Mouse (Mus musculus) left cerebral cortex, postnatal 4 days (tissue): ENCODE measurements around the gene Lama5. TPM values are rescaled to one million over a fixed set of nuclear protein-coding genes. Genes with fewer than 3 reads are reported as not detected.
A peak's percentile ranks its signal among the peaks of the same experiment; 100 is the strongest.

Experiments
- DNase-seq: peaks from one replicate; pipeline ENCODE4 v3.0.0-alpha.2; 2022
- intact Hi-C: fragments of 180-260 bp; cut with DNase I; formaldehyde crosslinking; loops from one replicate; pipeline ENCODE4 v1.15.1; 2025
- total RNA-seq, 2 experiments: library from RNA; stranded (reverse); gene quantifications; 2 replicates each; pipeline ENCODE4 v1.2.3; 2021

Lama5 gene
- total RNA-seq, 2 experiments from 2014 or later: 6.3 to 6.5 TPM

DNA sequence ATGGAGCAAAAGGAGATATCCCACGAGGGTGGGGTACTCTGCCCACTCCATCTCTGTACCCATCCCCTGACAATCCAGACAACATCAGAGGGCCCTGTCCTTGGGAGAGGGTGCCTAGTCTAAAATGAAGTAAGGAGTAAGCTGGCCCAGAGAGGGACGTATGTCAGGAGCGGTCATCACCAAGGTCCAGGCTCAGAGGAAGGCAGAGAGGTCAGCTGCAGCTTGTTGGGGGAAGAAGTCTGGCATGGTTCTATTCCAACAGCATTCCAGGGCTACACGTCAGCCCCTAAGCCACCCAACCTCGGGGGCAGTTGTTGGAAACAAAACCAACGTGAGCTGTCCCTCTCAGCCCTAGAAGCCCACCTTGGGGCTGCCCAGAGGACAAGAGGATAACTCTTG is 2.4 kb upstream of the Lama5 start:
- intact Hi-C loops: no loop called here
- no peak for DNase-seq

DNA sequence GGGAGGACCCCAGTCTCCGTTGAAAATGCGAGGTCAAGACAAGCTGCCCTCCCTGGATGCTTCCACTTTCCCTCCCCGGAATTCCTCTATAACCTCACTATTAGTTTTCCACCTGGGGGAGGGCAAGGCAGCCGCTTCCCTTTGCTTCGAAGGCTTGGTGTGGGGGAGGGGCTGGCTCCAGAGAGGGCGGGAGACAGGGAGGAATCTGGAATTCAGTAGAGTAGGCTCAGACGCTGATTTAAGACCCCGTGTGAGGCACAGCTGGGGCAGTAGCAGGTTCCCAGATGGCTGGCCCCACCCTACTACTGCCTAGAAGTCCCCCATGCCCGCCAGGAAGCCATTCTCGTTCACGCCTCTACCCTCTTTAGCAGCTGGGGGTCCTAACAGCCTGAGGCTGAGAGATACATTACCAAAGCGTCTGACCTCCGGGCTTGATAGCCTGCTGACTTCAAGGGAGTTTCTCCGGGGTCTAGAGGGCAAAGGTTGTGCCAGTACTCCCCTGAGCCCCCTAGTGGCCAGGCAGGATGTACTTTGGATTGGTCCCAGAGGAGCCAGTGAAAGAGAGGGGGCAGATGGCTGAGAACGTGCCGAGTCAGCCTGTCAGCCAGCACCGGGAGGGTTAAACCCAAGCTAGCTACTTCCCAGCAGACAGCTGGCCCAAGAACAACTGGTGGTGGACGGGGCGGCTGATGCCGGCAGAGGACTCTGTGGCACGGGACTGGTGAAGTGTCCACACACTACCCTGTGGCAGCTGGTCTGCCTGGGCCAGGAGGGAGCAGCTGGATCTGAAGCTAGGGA is 1.8 kb upstream of the Lama5 start:
- intact Hi-C loops: no loop called here
- peak; percentile 70 for DNase-seq

- intact Hi-C loops: no loop called here
- no peak for DNase-seq
Observed at GRCm38 (mm10) chr2:180225044-180225761, 456 bp downstream of the Lama5 start.

DNA sequence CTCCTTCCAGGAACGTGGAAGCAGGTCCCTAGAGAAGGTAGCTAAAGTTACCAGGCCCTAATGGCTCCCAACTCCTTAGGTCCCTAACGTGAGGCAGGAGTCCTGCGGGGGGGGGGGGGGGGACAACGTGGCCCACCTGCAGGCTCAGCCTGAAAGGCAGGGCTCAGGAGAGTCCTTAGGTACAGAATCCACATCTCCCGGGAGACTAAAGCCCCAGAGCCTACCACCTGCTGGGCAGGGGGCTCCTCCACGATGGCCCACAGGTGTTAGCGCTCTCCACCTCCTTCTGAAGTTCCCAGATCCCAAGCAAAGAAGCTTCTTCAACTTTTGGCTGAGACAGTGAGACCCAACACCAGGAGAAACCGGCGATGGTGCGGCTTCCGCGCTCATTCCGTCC is 1.0 kb downstream of the Lama5 start:
- intact Hi-C loops: no loop called here
- DNase-seq: no peak

DNA sequence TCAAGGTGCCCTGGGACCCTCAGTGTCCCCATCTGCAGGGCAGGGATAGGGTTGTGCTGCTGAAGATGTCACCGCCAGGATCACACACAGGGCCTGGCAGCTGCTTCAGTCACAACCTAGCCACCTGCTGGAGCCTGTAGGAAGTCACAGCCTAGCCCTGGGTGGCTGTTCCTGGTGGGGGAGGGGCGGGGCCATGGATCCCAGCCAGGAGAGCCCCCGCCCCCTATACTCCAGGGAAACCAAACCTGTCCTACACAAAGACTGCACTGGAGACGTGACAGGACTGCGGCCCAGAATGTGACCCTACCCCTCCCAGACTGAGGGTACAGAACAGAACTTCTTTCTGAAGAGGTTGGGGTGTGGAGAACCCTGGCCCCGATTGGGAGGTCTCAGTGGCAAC is 3.4 kb downstream of the Lama5 start:
- intact Hi-C loops: no loop called here
- no peak for DNase-seq

DNA sequence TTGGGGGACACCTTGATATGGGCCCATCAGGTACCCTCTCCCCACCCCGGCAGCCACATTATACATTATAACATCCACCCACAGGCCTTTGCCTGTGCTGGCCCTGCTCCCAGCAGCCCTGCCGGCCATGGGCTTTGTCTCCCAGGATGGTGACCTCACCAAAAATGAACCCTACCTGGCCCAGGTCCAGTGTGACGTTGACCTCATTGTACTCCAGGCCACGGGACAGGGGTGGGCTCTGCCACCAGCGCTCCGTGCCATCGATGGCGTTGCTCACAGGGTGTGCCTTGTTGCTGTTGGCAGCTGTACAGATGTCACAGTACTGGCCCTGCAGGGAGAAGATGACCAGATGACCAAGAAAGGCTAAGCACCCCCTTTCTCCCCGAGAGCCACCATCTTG is 4.6 kb downstream of the Lama5 start:
- no peak for DNase-seq
- intact Hi-C loops: no loop called here

- DNase-seq: no peak
- intact Hi-C loops: no loop called here
Observed at GRCm38 (mm10) chr2:180220165-180220564, 5.5 kb downstream of the Lama5 start.

DNA sequence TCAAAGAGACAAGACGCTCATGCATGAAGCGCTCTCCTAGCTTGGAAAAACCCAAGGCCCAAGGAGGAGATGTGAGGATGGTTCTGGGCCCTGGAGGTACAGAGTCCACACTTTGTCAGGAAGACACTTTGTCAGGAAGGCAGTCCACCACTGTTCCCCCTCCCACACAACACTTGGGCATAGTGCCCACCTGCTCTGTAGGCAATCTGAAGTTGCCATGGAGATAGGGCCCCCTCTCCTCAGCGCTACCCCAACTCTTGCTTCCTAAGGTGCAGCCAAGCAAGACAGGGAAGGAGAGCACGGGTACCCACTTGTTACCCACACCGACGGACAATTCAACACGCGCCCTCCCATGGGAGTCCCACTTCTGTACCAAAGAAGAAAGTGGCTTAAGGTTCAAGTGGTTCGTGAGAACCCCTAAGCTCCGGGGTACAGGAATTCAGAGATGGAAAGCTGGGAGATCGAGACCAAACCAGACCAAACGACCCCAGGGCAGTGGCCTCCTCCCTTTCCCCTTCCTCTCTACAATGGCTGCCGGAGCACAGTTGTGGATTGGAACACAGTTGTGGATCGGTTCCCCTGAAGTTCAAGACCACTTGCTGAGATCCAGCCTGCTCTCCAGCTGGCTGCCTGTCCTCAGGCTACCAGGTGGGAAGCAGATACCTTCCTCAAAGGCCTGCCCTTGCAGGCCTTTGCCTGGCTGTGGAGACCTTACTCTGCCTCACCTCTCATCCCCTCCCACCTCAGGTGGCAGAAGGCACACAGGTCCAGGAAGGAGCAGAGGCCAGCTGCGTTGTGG is 6.3 kb downstream of the Lama5 start:
- peak; percentile 62 for DNase-seq
- intact Hi-C loops: no loop called here

DNA sequence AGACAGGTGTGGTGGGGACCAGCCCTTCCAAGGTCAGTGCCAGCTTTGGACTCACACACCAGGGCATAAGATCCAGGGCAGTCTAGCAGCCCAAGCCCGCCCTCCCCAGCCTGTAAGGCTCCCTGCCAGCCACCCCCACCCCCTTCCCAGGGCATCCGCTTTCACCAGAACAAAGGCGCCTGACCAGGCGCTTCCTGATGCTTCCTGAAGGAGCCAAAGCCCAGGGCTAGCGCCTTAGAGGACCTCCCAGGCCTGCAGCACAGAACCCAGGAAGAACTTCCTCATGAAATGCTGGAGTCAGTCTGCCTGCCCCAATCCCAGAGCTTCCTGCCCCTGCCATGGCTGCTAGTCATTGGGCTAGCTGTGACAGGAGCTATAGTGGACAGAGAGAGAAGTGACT is 7.0 kb downstream of the Lama5 start:
- intact Hi-C loops: no loop called here
- DNase-seq: peak; percentile 68

- intact Hi-C loops: no loop called here
- no peak for DNase-seq
Observed at GRCm38 (mm10) chr2:180218241-180218640, 7.4 kb downstream of the Lama5 start.

GRCm38 (mm10) chr2:180217587-180217986 is 8.1 kb downstream of the Lama5 start:
- DNase-seq: peak; percentile 54
- intact Hi-C loops: no loop called here

DNA sequence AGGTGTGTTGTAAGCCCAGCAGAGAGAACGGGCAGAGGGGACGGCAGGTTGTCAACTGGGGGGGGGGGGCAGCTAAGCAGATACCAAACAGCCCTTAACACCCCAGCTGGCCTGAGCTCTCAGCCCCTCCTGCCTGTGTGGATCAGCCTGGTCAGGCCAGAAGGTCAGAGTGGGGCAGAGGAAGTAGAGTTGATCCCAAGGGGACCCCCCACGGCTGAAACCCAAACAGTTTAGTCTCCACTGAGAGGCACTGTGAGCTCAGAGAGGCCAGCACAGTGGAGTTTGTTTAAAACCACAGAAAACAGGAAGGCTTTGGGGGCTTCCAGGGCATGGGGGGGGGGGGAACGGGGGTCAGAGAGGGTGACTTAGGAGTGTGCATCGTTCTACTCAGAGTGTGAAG is 8.7 kb downstream of the Lama5 start:
- no peak for DNase-seq
- intact Hi-C loops: no loop called here

- intact Hi-C loops: no loop called here
- no peak for DNase-seq
Observed at GRCm38 (mm10) chr2:180215951-180216350, 9.7 kb downstream of the Lama5 start.

GRCm38 (mm10) chr2:180215011-180215461 is 10.6 kb downstream of the Lama5 start:
- DNase-seq: peak; percentile 46
- intact Hi-C loops: no loop called here

DNA sequence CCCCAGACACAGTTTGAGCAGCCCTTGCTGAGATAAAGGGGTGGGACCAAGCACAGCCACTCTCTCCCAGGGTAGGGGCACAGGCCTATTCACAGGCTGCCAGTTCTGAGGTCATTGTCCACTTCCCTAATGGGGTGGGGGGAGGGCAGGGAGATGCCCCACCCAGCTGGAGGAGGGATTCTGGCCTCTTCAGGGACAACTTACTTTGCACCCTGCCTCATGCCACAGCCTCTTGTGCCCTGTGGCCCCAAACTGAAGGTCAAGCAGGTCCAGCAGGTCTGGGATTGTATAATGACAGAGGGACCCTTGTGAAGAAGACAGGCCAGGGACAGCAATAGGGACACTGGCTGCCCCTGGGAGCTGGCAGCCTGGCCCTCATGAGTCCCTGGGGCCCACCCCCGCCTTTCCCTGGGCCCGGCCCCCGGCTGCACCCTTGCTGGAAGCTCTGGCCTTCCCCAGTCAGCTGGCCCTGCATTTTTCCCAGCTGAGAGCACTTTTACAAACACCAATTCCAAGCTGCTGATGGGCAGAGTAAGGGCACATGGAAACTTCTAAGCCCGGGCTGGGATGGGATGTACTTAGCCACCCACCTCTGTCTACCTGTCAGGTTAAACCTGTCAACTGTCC is 11.2 kb downstream of the Lama5 start:
- intact Hi-C loops: no loop called here
- DNase-seq: no peak

DNA sequence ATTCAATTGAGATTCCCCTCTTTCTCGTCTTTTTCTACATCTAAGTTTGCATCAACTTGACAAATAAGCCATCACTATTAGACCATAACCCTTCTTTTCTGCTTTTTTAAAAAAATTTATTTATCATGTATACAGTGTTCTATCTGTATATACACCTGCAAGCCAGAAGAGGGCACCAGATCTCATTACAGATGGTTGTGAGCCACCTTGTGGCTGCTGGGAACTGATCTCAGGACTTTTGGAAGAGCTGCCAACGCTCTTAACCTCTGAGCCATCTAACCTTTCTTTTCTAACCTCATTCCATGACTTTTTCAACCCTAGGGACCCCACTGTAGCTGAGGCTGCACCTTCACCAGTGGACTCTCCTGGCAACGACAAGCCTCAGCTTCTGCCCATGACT is 13.4 kb downstream of the Lama5 start:
- intact Hi-C loops: no loop called here
- no peak for DNase-seq

- no peak for DNase-seq
- intact Hi-C loops: no loop called here
Observed at GRCm38 (mm10) chr2:180208976-180209375, 16.7 kb downstream of the Lama5 start.

DNA sequence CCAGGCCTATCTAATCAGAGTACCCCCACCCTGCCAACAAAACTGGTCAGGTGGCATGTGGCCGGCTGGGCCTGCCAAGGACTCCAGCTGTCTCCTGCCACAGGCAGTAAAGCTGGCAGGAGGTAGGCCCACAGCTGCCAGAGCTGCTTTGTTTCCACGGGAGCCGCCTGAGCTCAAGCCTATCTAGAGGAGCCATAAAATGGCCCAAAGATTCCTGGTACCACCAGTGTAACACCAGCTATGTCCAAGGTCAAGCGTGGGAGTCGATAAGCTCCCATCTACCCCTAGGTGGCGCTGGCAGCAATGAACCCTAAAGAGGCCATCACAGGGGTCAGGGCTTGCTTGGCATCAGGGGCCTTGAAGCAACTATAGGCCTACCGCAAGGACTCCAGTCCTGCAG is 17.8 kb downstream of the Lama5 start:
- peak; percentile 92 for DNase-seq

DNA sequence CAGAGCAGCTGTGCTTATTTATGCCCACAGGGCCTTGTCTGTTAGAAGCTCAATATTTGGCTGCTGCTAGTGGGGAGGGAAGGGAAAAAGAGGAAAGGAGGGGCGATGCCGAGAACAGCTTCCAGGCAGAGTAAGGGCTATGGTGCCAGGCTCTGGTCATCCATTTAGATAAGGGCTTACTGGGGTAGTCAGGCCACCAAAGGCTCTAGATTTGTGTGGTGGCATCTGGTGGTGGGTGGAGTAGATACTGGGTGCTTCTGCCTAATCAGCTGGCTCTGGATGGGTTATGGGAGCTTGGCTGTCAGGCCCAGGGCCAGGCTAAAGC is 19.7 kb downstream of the Lama5 start:
- intact Hi-C loops: no loop called here
- no peak for DNase-seq

More for the DNA sequence above, 17.8 kb downstream of the Lama5 start:
- intact Hi-C loops: no loop called here

DNA sequence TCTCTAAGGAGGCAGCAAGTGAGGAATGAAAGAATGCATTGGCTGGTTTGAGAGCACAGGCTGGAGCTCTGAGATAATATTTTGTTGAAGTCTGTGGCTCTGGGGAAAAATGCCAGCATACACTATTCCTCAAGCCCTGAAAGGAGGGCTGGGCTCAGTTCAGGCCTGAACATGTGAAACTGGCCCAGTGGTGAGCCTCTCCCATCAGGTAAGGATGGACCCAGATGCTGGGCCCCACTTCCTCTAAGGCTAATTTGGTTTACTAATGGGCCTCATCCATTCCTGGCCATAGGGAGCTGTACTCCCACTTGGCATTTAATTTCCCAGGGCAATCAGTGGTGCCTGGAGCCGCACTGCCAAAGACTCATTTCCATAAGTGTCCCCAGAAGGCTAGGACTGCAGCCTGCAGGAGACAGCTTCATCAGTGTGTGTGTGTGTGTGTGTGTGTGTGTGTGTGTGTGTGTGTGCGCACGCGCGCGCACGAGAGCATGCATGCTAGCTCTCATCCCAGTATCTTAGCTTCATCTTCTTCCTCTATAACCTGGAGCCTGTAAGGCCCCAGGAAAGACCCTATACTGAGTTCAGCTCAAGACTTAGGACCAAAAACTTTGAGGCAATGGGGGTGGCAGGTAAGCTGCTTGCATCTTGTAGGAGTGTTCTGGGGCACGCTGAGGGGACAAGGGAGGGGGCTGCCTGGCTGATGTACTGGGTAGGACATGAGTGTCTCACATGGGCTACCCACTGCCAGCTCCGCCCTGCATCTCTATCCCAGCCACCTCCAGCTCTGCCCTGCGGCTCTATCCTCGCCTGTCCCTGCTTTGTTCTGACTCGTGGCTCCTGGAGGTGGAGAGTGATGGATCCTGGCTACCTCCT is 20.3 kb downstream of the Lama5 start:
- DNase-seq: no peak

More for the DNA sequence above, 20.3 kb downstream of the Lama5 start:
- intact Hi-C loops: no loop called here
